Mouse (Mus musculus): Measurements from ENCODE around the gene Papola.

DNA sequence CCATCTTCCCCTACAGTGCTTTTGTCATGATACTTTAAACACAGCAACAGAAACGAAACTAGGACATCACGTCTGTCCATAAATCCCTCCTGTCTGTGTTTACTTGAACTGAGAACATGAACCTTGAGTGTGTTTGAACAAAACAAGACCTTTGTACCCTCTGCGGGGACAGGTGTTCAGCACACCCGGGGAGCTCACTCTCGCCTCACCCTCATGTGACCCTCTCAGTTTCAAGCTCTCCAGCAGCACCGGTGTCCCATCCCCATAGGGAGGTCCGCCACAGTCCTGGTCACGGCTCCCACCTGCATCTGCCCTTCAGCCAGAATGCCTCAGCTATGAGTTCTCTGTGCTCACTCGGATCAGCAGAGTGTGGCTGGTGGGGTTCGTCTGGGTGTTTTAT is 30.7 kb upstream of the Papola start:
- TF ChIP-seq USF1 (IDR thresholded peaks at IDR 0.05; ENCODE audit: low read depth) (no peak), POLR2A (IDR thresholded peaks at IDR 0.05; ENCODE audit: insufficient read length, low read depth) (no peak), TCF12 (IDR thresholded peaks at IDR 0.05; ENCODE audit: insufficient read depth, poor library complexity, severe bottlenecking) (no peak), POLR2AphosphoS2 (IDR thresholded peaks at IDR 0.05; ENCODE audit: insufficient read length, low read depth) (no peak), E2F4 (IDR thresholded peaks at IDR 0.05; ENCODE audit: insufficient read depth) (no peak), MAX (IDR thresholded peaks at IDR 0.05; ENCODE audit: low read depth) (no peak), MYOG (IDR thresholded peaks at IDR 0.05; ENCODE audit: control insufficient read depth in 1 of 3, insufficient read depth in 1 of 3, insufficient read length in 2 of 3, low read depth in 2 of 3) (no peak), SRF (IDR thresholded peaks at IDR 0.05; ENCODE audit: control insufficient read depth, insufficient read length, low read depth) (no peak), MYOD1 (IDR thresholded peaks at IDR 0.05; ENCODE audit: control insufficient read depth in 1 of 3, insufficient read length in 2 of 3, low read depth in 2 of 3) (no peak)
